Mouse (Mus musculus): ENCODE results near the gene Gp2.

The Gp2 gene

GRCm38 (mm10) chr7:119459185-119459584 lies at the start of gene Gp2:
Gp2 (minus strand) TSS chr7:119459285.
- DNase-seq: no peak

- DNase-seq: no peak
These were observed 31.1 kb upstream of the Gp2 start for GRCm38 (mm10) chr7:119490041-119490780.

GRCm38 (mm10) chr7:119486683-119487082 lies 27.6 kb upstream of the Gp2 start:
- no peak for DNase-seq

- no peak for DNase-seq
These were observed 25.1 kb upstream of the Gp2 start for GRCm38 (mm10) chr7:119484154-119484553.

- no peak for DNase-seq
These were observed 20.2 kb upstream of the Gp2 start, which contains the start of gene Umod for GRCm38 (mm10) chr7:119479256-119479655. Umod (minus strand) TSS chr7:119479282.

GRCm38 (mm10) chr7:119476500-119477389 lies 17.7 kb upstream of the Gp2 start:
- no peak for DNase-seq

- DNase-seq: no peak
These were observed 4.9 kb downstream of the Gp2 start for GRCm38 (mm10) chr7:119454192-119454591.

GRCm38 (mm10) chr7:119443849-119444248 lies 15.2 kb downstream of the Gp2 start:
- DNase-seq: peak; percentile 29

- DNase-seq: no peak
These were observed 17.1 kb downstream of the Gp2 start for GRCm38 (mm10) chr7:119441938-119442337.

GRCm38 (mm10) chr7:119427180-119427616 lies 31.9 kb downstream of the Gp2 start:
- DNase-seq: peak; percentile 67

GRCm38 (mm10) chr7:119420730-119421129 lies 38.4 kb downstream of the Gp2 start:
- DNase-seq: peak; percentile 5

- DNase-seq: no peak
These were observed 40.6 kb downstream of the Gp2 start for GRCm38 (mm10) chr7:119418523-119418922.

- DNase-seq: no peak
These were observed 64.9 kb downstream of the Gp2 start for GRCm38 (mm10) chr7:119394050-119394732.

Data from right cerebral cortex, postnatal 4 days (tissue).